Mouse (Mus musculus) MEL (cell line): Measurements from ENCODE around the gene Eda2r. TPM values are rescaled to one million over a fixed set of nuclear protein-coding genes. Genes with fewer than 3 reads are reported as not detected.

Experiments used
- DNase-seq: peaks from one replicate; pipeline ENCODE4 v3.0.0; 2011; ENCODE audit warnings: low read depth, low spot score
- H3K27ac ChIP-seq: 2 replicates; pipeline ENCODE4 v1.5.1; 2012; ENCODE audit warnings: low read depth, mild to moderate bottlenecking, control low read depth, low read length, moderate library complexity; ENCODE audit not compliant: control insufficient read depth
- H3K27me3 ChIP-seq, 2 experiments: fragments of 150-350 bp in 1 of 2; sonication (generic) in 1 of 2; 2 replicates each; pipeline ENCODE4 v1.6.1; 2012; ENCODE audit warnings: low read length in 2 of 2, mild to moderate bottlenecking in 2 of 2, improper control_type of control experiment in 1 of 2, moderate library complexity in 1 of 2; ENCODE audit not compliant: insufficient read depth in 2 of 2, control insufficient read depth in 1 of 2
- H3K36me3 ChIP-seq, 2 experiments: 2 replicates each; pipeline ENCODE4 v1.6.1; 2012 to 2014; ENCODE audit warnings: low read length in 2 of 2, improper control_type of control experiment in 1 of 2, inconsistent platforms in 1 of 2, mild to moderate bottlenecking in 1 of 2; ENCODE audit not compliant: insufficient read depth in 2 of 2, control insufficient read depth in 1 of 2
- H3K4me1 ChIP-seq, 2 experiments: fragments of 150-350 bp in 1 of 2; sonication (generic) in 1 of 2; 2 replicates each; pipeline ENCODE4 v1.6.1; 2012; ENCODE audit warnings: low read length in 2 of 2, improper control_type of control experiment in 1 of 2, mild to moderate bottlenecking in 1 of 2; ENCODE audit not compliant: insufficient read depth in 2 of 2, control insufficient read depth in 1 of 2
- H3K4me3 ChIP-seq, 2 experiments: fragments of 150-350 bp in 1 of 2; sonication (generic) in 1 of 2; 2 replicates each; pipeline ENCODE4 v1.5.1; 2012; ENCODE audit warnings: low read depth in 2 of 2, low read length in 2 of 2, mild to moderate bottlenecking in 2 of 2, moderate library complexity in 2 of 2, control low read depth in 1 of 2, improper control_type of control experiment in 1 of 2; ENCODE audit not compliant: control insufficient read depth in 1 of 2, insufficient read depth in 1 of 2
- H3K79me2 ChIP-seq: 2 replicates; pipeline ENCODE4 v1.6.1; 2012; ENCODE audit warnings: mild to moderate bottlenecking, low read length, moderate library complexity; ENCODE audit not compliant: control insufficient read depth, poor library complexity, insufficient read depth
- H3K9ac ChIP-seq: 2 replicates; pipeline ENCODE4 v1.6.1; 2012; ENCODE audit warnings: low read depth, mild to moderate bottlenecking, control low read depth, low read length, moderate library complexity; ENCODE audit not compliant: control insufficient read depth, poor library complexity, severe bottlenecking
- H3K9me3 ChIP-seq: fragments of 150-350 bp; sonication (generic); replicated peaks from 2 replicates; pipeline ENCODE4 v1.6.1; 2012; ENCODE audit warnings: mild to moderate bottlenecking, low read length, improper control_type of control experiment, moderate library complexity; ENCODE audit not compliant: insufficient read depth
- CHD1 ChIP-seq: IDR thresholded peaks from 2 replicates; pipeline ENCODE4 v1.6.1; 2012; ENCODE audit warnings: low read depth, mild to moderate bottlenecking, inconsistent platforms, low read length, improper control_type of control experiment
- CHD2 ChIP-seq: IDR thresholded peaks from 2 replicates; pipeline ENCODE4 v1.6.1; 2011; ENCODE audit warnings: low read length, improper control_type of control experiment
- E2F4 ChIP-seq: IDR thresholded peaks from 2 replicates; pipeline ENCODE4 v1.6.1; 2011; ENCODE audit warnings: low read depth, low read length, improper control_type of control experiment, borderline replicate concordance
- ETS1 ChIP-seq: IDR thresholded peaks from 2 replicates; pipeline ENCODE4 v1.6.1; 2012; ENCODE audit warnings: low read depth, mild to moderate bottlenecking, inconsistent platforms, low read length, improper control_type of control experiment, moderate library complexity
- MEF2A ChIP-seq: IDR thresholded peaks from 2 replicates; pipeline ENCODE4 v1.6.1; 2014; ENCODE audit warnings: low read depth, mild to moderate bottlenecking, inconsistent platforms, low read length, improper control_type of control experiment; ENCODE audit not compliant: poor library complexity, insufficient replicate concordance, severe bottlenecking; ENCODE audit errors: extremely low read depth
- MXI1 ChIP-seq: IDR thresholded peaks from 2 replicates; pipeline ENCODE4 v1.6.1; 2011; ENCODE audit warnings: mild to moderate bottlenecking, low read depth, low read length, improper control_type of control experiment
- MYC ChIP-seq: IDR thresholded peaks from 2 replicates; pipeline ENCODE4 v1.6.1; 2011; ENCODE audit warnings: low read depth, mild to moderate bottlenecking, low read length, improper control_type of control experiment, moderate library complexity
- NELFE ChIP-seq: IDR thresholded peaks from 2 replicates; pipeline ENCODE4 v1.6.1; 2011; ENCODE audit warnings: low read depth, low read length, improper control_type of control experiment
- NRF1 ChIP-seq: IDR thresholded peaks from 2 replicates; pipeline ENCODE4 v1.6.1; 2014; ENCODE audit warnings: low read depth, mild to moderate bottlenecking, inconsistent platforms, low read length, improper control_type of control experiment, moderate library complexity; ENCODE audit not compliant: poor library complexity, insufficient read depth, severe bottlenecking
- POLR2A ChIP-seq, 2 experiments: IDR thresholded peaks; 2 replicates each; pipeline ENCODE4 v1.6.1; 2011 to 2012; ENCODE audit warnings: low read length in 2 of 2, mild to moderate bottlenecking in 2 of 2, control low read depth in 1 of 2, improper control_type of control experiment in 1 of 2, low read depth in 1 of 2, moderate library complexity in 1 of 2; ENCODE audit not compliant: control insufficient read depth in 1 of 2, insufficient read depth in 1 of 2, poor library complexity in 1 of 2
- POLR2AphosphoS2 ChIP-seq: IDR thresholded peaks from 2 replicates; pipeline ENCODE4 v1.6.1; 2011; ENCODE audit warnings: low read length, improper control_type of control experiment
- POLR2AphosphoS5 ChIP-seq: IDR thresholded peaks from 2 replicates; pipeline ENCODE4 v1.6.1; 2012; ENCODE audit warnings: low read depth, borderline replicate concordance, mild to moderate bottlenecking, inconsistent platforms, low read length, moderate library complexity, mixed read lengths
- RAD21 ChIP-seq: IDR thresholded peaks from 2 replicates; pipeline ENCODE4 v1.6.1; 2011; ENCODE audit warnings: mild to moderate bottlenecking, low read depth, low read length, improper control_type of control experiment
- TAL1 ChIP-seq: IDR thresholded peaks from 2 replicates; pipeline ENCODE4 v1.6.1; 2012; ENCODE audit warnings: mild to moderate bottlenecking, inconsistent platforms, low read length, moderate library complexity, mixed read lengths
- TBP ChIP-seq: IDR thresholded peaks from 2 replicates; pipeline ENCODE4 v1.8.0; 2011; ENCODE audit warnings: low read depth, low read length, improper control_type of control experiment
- TCF12 ChIP-seq: IDR thresholded peaks from 2 replicates; pipeline ENCODE4 v1.6.1; 2014; ENCODE audit warnings: low read depth, mild to moderate bottlenecking, inconsistent platforms, low read length, improper control_type of control experiment, moderate library complexity
- ZMIZ1 ChIP-seq: IDR thresholded peaks from 2 replicates; pipeline ENCODE4 v1.6.1; 2012; ENCODE audit warnings: low read depth, mild to moderate bottlenecking, inconsistent platforms, low read length, improper control_type of control experiment, moderate library complexity
- polyA plus RNA-seq, 2 experiments: library from polyadenylated mRNA; stranded (reverse) in 1 of 2; unstranded in 1 of 2; fragments of >175 nt in 1 of 2; fragments of >200 nt in 1 of 2; gene quantifications; 2 replicates each; pipeline versions ENCODE4 v1.2.1 to v1.2.4; 2012; ENCODE audit warnings: low replicate concordance in 2 of 2, low read depth in 1 of 2; ENCODE audit not compliant: insufficient read length in 2 of 2, insufficient read depth in 1 of 2, missing spikeins in 1 of 2
- total RNA-seq: library from RNA; depleted of rRNA; stranded (reverse); fragments of 300-350 nt; gene quantifications from 2 replicates; pipeline ENCODE4 v1.2.3, GENCODE M21; 2012

Eda2r gene
- total and polyA plus RNA-seq, 3 experiments, result not detected

GRCm38 (mm10) chrX:97369206-97369605 lies 7.8 kb downstream of the Eda2r start:
- H3K27me3 ChIP-seq, result no peaks in the 10 kb centered on the region
- TF ChIP-seq MXI1 (no peak), TAL1 (no peak), POLR2AphosphoS2 (no peak), ETS1 (no peak)

GRCm38 (mm10) chrX:97368741-97369140 lies 8.3 kb downstream of the Eda2r start:
- TF ChIP-seq NRF1 (no peak), MYC (no peak), RAD21 (no peak), ZMIZ1 (no peak), CHD1 (no peak), CHD2 (no peak), MEF2A (no peak), MXI1 (no peak), E2F4 (no peak), TCF12 (no peak), POLR2A (IDR thresholded peaks at IDR 0.05; ENCODE audit: control insufficient read depth in 1 of 2, insufficient read depth in 1 of 2, low read depth in 1 of 2, low read length in 2 of 2, poor library complexity in 1 of 2) (no peak), POLR2AphosphoS5 (no peak), TBP (no peak), NELFE (no peak)
- no peaks in the 10 kb centered on the region for H3K36me3 ChIP-seq
- no peaks in the 10 kb centered on the region for H3K4me1 ChIP-seq
- H3K27ac ChIP-seq, result no peak overlapping the region
- H3K4me3 ChIP-seq, result no peak overlapping the region
- no peak overlapping the region for H3K9ac ChIP-seq
- DNase-seq, result no peak
- H3K9me3 ChIP-seq, result no peaks in the 10 kb centered on the region
- no peaks in the 10 kb centered on the region for H3K27me3 ChIP-seq
- H3K79me2 ChIP-seq, result no peaks in the 10 kb centered on the region

More at GRCm38 (mm10) chrX:97369206-97369605, 7.8 kb downstream of the Eda2r start:
- H3K36me3 ChIP-seq, result no peaks in the 10 kb centered on the region
- H3K79me2 ChIP-seq, result no peaks in the 10 kb centered on the region
- no peak overlapping the region for H3K9ac ChIP-seq
- no peak for DNase-seq
- H3K27ac ChIP-seq, result no peak overlapping the region
- no peaks in the 10 kb centered on the region for H3K9me3 ChIP-seq
- H3K4me3 ChIP-seq, result no peak overlapping the region
- no peaks in the 10 kb centered on the region for H3K4me1 ChIP-seq
